Mouse (Mus musculus) intestine, embryonic 14.5 days (tissue): ENCODE measurements around the gene Mst1. TPM values are rescaled to one million over a fixed set of nuclear protein-coding genes. Genes with fewer than 3 reads are reported as not detected.

Experiments used
- ATAC-seq: fragments of 200-750 bp; cut with Nextera tagmentation; replicated peaks from 2 replicates; pipeline ENCODE4 v1.8.0; 2017; ENCODE audit warnings: low read depth, moderate number of reproducible peaks, moderate TSS enrichment, moderate library complexity; ENCODE audit not compliant: low FRiP score, low TSS enrichment
- DNase-seq: peaks from one replicate; pipeline ENCODE4 v3.0.0-alpha.2; 2018; ENCODE audit warnings: low spot score
- H3K27ac ChIP-seq: fragments of 300-500 bp; sonication (generic); 2 replicates; pipeline ENCODE4 v1.5.1; 2014; ENCODE audit warnings: low read depth, mild to moderate bottlenecking, control low read depth
- H3K27me3 ChIP-seq: fragments of 300-500 bp; sonication (generic); replicated peaks from 2 replicates; pipeline ENCODE4 v1.6.1; 2014; ENCODE audit warnings: low read length, control low read depth; ENCODE audit not compliant: control insufficient read depth, insufficient read depth
- H3K36me3 ChIP-seq: fragments of 300-500 bp; sonication (generic); 2 replicates; pipeline ENCODE4 v1.6.1; 2014; ENCODE audit warnings: low read length, control low read depth; ENCODE audit not compliant: control insufficient read depth, insufficient read depth
- H3K4me1 ChIP-seq: fragments of 300-500 bp; sonication (generic); replicated peaks from 2 replicates; pipeline ENCODE4 v1.6.1; 2014; ENCODE audit warnings: low read length, control low read depth, mixed read lengths; ENCODE audit not compliant: control insufficient read depth, insufficient read depth
- H3K4me2 ChIP-seq: fragments of 300-500 bp; sonication (generic); 2 replicates; pipeline ENCODE4 v1.6.1; 2014; ENCODE audit warnings: low read length
- H3K4me3 ChIP-seq: fragments of 300-500 bp; sonication (generic); 2 replicates; pipeline ENCODE4 v1.5.1; 2014; ENCODE audit warnings: low read depth, low read length, control low read depth, mixed read lengths
- H3K9ac ChIP-seq: fragments of 300-500 bp; sonication (generic); 2 replicates; pipeline ENCODE4 v1.6.1; 2014; ENCODE audit warnings: mild to moderate bottlenecking, low read length
- H3K9me3 ChIP-seq: fragments of 300-500 bp; sonication (generic); 2 replicates; pipeline ENCODE4 v1.6.1; 2016; ENCODE audit warnings: low read length, control low read depth; ENCODE audit not compliant: control insufficient read depth
- WGBS: fragments of 180-500 bp; shearing (Covaris S2); extraction: QIAGEN DNeasy Blood & Tissue Kit; methylation state at CpG from one replicate; pipeline ENCODE4 v1.1.7; 2014; 5-methylcytosine and 5-hydroxymethylcytosine counted together
- polyA plus RNA-seq: library from polyadenylated mRNA; unstranded; fragments of >200 nt; fragmentation: Nextera tagmentation; extraction: Ambion mirVana; gene quantifications from 2 replicates; pipeline ENCODE4 v1.2.1, GENCODE M21; 2014

The Mst1 gene
- polyA plus RNA-seq, 1 experiment from 2014 or later, result 0.78 TPM

DNA sequence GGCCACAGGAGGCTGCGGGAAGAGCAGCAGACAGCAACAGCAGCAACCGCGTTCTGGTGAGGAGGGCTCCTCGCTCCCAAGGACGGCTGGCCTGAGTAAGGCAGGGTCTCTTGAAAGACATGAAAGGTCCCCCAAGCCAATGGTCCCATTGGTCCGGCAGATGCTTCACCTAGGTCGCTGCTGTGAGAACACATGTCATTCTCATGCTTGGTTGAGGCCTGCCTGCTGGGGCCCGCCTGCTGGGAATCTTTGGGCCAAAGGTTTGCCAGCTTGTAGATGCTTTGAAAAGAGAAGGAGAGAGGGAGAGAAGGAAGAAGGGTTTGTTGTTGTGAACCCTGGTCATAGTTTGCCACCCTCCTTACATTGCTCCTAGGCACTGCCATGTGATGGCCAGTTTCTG lies 19.4 kb downstream of the Mst1 start:
- 88% methylated on average over 8 of the region's 8 CpGs for WGBS
- Histone ChIP-seq H3K4me1 (peaks cover 19% of the 10 kb centered on the region), H3K9me3 (no peaks in the 10 kb centered on the region), H3K27ac (no peak overlapping the region), H3K4me3 (no peak overlapping the region), H3K4me2 (no peak overlapping the region), H3K27me3 (no peaks in the 10 kb centered on the region), H3K36me3 (peaks cover 3% of the 10 kb centered on the region; the same call in 1 of the 2 replicates), H3K9ac (no peak overlapping the region)
- DNase-seq (no peak), ATAC-seq (no peak)

DNA sequence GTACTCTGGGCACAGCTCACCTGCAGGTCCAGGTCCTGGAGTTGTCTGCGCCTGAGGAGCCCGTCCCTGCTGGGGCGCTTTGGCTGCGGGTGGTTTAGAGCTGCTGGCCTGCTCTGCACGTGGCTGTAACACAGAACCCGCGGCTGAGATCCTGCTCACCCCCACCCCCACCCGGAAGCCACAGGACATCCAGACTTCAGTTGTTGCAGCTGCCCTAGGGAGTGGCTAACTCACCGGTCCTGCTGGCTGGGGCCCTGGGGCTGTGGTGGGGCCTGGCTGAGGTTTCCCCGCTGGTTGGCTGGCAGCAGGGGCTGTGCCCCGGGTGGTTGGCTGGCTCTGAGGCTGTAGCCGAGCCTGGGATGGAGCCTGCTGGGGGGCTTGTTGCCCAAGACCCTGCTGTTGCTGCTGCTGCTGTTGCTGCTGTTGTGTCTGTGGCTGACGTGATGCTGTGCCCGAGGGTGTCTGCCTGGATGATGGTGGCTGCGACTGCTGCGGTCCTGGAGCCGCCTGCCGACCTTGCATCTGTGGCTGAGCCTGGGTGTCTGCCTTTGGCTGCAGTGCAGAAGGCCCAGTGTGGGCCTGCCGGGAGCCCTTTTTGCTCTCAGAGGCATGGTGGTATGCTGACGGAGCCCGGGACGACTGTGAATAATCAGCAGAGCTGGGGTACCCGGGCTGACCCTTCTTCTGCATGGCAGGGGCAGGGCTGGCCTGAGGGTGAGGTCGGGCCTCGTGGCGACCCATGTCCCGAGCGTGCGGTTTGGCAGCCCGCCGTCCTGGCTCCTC lies 24.7 kb downstream of the Mst1 start:
- 43% methylated on average over 31 of the region's 31 CpGs for WGBS
- H3K4me1 ChIP-seq, result peaks cover 9% of the 10 kb centered on the region
- peak overlapping the region; percentile 20 for H3K4me3 ChIP-seq
- H3K27ac ChIP-seq, result 0 out of 2 replicates have a peak overlapping the region, but pooled peaks have one; percentile 22
- peaks cover 3% of the 10 kb centered on the region; the same call in 1 of the 2 replicates for H3K36me3 ChIP-seq
- DNase-seq (peak; percentile 65), ATAC-seq (peak; percentile 78)
- H3K27me3 ChIP-seq, result no peaks in the 10 kb centered on the region
- H3K9me3 ChIP-seq, result no peaks in the 10 kb centered on the region
- peak overlapping the region; percentile 41 for H3K4me2 ChIP-seq
- peak overlapping the region; percentile 37 for H3K9ac ChIP-seq

DNA sequence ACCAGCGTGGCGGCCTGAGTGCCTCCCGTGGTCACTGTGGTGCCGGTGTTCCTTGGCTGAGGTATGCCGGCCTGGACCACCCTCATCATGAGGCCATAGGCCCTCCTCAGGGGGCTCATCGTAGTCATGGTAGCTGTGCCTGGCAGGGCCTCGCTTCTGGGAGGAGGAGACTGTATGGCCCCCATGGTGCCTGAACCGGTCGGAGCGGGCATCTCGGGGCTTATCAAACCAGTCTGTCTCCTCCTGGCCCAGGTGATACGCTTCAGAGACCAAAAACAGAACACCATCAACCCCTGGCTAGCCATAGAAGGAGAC lies 25.3 kb downstream of the Mst1 start:
- Histone ChIP-seq H3K36me3 (peaks cover 3% of the 10 kb centered on the region; the same call in 1 of the 2 replicates), H3K27me3 (no peaks in the 10 kb centered on the region), H3K9ac (no peak overlapping the region), H3K4me3 (no peak overlapping the region), H3K27ac (no peak overlapping the region), H3K9me3 (no peaks in the 10 kb centered on the region), H3K4me1 (peaks cover 10% of the 10 kb centered on the region), H3K4me2 (peak overlapping the region; percentile 41; the same call in 1 of the 2 replicates)
- 84% methylated on average over 12 of the region's 12 CpGs for WGBS
- DNase-seq (no peak), ATAC-seq (no peak)

DNA sequence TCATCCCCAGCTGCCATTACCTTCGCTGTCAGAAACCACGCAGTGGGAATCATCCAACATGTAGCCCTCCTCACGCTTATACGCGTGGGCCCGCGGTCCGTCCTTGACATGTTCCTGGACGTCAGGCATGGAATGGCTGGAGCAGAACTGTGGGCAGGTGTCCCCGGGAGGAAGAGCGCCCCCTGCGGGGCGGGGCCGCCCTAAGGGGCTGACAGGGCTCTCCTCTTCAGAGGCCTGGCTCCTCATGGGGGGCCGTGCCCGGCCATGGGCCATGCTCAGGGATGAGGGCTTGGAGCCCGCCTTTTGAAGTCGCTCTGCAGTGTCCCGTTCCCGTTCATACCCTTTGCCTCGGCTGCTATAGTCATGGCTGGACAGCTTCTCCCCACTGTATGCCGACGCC lies 25.9 kb downstream of the Mst1 start:
- no peaks in the 10 kb centered on the region for H3K9me3 ChIP-seq
- peaks cover 16% of the 10 kb centered on the region for H3K4me1 ChIP-seq
- 90% methylated on average over 23 of the region's 23 CpGs for WGBS
- H3K4me3 ChIP-seq, result no peak overlapping the region
- DNase-seq, result no peak
- H3K4me2 ChIP-seq, result no peak overlapping the region
- no peak for ATAC-seq
- no peaks in the 10 kb centered on the region for H3K27me3 ChIP-seq
- no peak overlapping the region for H3K9ac ChIP-seq
- H3K27ac ChIP-seq, result no peak overlapping the region
- peaks cover 3% of the 10 kb centered on the region; the same call in 1 of the 2 replicates for H3K36me3 ChIP-seq

DNA sequence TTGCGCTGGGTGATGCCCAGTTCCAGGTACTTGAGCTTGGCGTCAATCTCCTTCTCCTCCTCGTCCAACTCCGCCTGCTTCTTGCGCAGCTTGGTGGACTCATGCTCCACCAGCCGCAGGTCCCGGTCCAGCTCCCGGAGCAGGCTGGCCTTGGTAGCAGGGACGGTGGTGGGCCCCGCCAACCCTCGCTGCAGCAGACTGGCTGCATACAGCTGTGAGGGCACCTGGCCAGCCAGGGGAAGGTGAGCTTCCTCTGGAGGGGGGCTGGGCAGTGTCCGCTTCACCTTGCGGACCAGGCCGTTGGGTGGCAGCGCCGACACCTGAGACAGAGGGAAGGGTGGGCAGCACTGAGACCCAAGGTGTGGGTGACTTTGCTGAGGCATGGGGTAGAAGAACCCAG lies 27.6 kb downstream of the Mst1 start:
- Histone ChIP-seq H3K36me3 (no peaks in the 10 kb centered on the region), H3K4me2 (no peak overlapping the region), H3K9ac (no peak overlapping the region), H3K27ac (no peak overlapping the region), H3K4me1 (peaks cover 20% of the 10 kb centered on the region), H3K9me3 (no peaks in the 10 kb centered on the region), H3K4me3 (no peak overlapping the region), H3K27me3 (no peaks in the 10 kb centered on the region)
- ATAC-seq (no peak), DNase-seq (no peak)
- 96% methylated on average over 16 of the region's 16 CpGs for WGBS

DNA sequence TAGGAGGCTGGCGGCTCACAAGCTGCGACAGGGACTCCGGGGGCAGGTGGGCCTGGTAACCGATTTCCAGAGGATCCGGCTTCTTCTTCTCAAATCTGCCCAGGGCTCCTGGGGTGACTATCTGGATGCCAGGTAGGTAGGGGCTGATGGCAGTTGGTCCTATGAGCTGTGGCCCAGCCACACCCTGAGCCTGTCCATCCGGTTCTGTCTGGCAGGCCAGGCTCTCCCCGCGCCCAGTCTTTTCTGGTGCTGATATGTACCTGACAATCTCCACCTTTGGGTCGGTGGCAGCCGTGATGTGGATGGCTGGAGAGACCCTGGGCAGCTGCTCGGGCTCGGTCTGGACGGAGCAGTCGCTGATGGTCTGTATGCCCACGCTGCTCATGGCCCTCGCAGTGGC lies 29.9 kb downstream of the Mst1 start:
- DNase-seq, result no peak
- H3K4me2 ChIP-seq, result peak overlapping the region; percentile 58; the same call in 1 of the 2 replicates
- peaks cover 13% of the 10 kb centered on the region for H3K4me1 ChIP-seq
- H3K27me3 ChIP-seq, result no peaks in the 10 kb centered on the region
- 0 out of 2 replicates have a peak, but pooled peaks cover 6% of the 10 kb centered on the region for H3K9me3 ChIP-seq
- no peak overlapping the region for H3K27ac ChIP-seq
- H3K9ac ChIP-seq, result no peak overlapping the region
- H3K36me3 ChIP-seq, result no peaks in the 10 kb centered on the region
- 83% methylated on average over 16 of the region's 16 CpGs for WGBS
- no peak for ATAC-seq
- no peak overlapping the region for H3K4me3 ChIP-seq

DNA sequence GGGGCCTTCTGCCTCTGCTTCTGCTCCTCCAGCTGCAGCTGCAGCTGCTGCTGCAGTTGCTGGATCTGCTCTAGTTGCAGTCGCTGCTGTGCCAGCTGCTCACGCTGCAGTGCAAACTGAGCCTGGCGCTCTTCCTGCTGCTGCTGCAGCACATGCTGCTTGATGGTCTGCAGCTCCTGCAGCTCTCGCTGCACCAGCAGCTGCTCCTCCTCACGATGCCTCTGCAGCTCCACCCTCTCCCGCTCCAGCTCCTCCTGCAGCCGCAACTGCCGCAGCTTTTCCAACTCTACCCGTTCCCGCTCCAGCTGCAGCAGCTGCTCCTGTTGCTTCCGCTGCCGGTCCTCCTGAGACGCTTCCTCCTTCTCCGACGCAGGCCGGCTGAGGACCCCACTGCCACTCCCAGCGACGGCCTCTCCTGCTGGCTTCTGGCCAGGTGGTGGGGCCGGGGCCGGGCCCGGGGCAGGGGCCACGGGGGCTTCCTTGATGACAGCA lies 30.9 kb downstream of the Mst1 start:
- peaks cover 13% of the 10 kb centered on the region for H3K4me1 ChIP-seq
- peak overlapping the region; percentile 22 for H3K4me3 ChIP-seq
- peak overlapping the region; percentile 37 for H3K9ac ChIP-seq
- 5% methylated on average over 22 of the region's 22 CpGs for WGBS
- H3K36me3 ChIP-seq, result no peaks in the 10 kb centered on the region
- DNase-seq, result peak; percentile 72
- no peaks in the 10 kb centered on the region for H3K27me3 ChIP-seq
- H3K4me2 ChIP-seq, result peak overlapping the region; percentile 58
- no peak for ATAC-seq
- H3K9me3 ChIP-seq, result 0 out of 2 replicates have a peak, but pooled peaks cover 6% of the 10 kb centered on the region
- H3K27ac ChIP-seq, result peak overlapping the region; percentile 33; the same call in 1 of the 2 replicates

DNA sequence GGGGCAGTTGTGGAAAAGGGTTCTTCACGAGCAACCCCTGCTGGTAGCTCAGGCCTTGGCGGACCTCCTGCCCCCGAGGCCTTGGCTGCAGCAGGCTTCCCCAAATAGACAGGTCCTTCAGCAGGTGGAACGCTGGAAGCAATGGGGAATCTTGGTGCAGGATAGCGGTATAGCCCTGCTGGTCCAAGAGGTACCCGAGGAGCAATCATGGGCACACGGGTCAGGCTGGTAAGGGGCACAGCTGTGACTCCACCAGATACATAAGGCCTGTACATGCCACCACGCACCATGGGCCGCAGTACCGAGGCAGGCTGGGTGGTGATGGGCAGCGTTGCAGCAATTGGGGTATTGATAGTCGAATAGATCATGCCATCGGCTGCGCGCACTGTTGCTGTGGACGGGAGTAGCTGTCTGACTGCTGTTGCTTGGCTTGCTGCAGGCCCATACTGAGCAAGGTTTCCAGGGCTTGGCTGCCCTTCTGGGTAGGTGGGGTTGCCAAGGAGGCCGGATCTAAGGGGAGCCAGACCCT lies 31.4 kb downstream of the Mst1 start:
- Histone ChIP-seq H3K4me1 (peaks cover 13% of the 10 kb centered on the region), H3K36me3 (no peaks in the 10 kb centered on the region), H3K27ac (peak overlapping the region; percentile 33; the same call in 1 of the 2 replicates), H3K9me3 (0 out of 2 replicates have a peak, but pooled peaks cover 6% of the 10 kb centered on the region), H3K9ac (no peak overlapping the region), H3K4me3 (peak overlapping the region; percentile 22), H3K4me2 (peak overlapping the region; percentile 58), H3K27me3 (no peaks in the 10 kb centered on the region)
- WGBS, result 72% methylated on average over 17 of the region's 17 CpGs
- DNase-seq, result no peak
- ATAC-seq, result no peak
